Mouse (Mus musculus): Measurements from ENCODE around the gene Uggt1. TPM values are rescaled to one million over a fixed set of nuclear protein-coding genes. Genes with fewer than 3 reads are reported as not detected.
A peak's percentile ranks its signal among the peaks of the same experiment; 100 is the strongest.

Gene Uggt1
- polyA plus RNA-seq, 1 experiment from 2014 or later, result 56.1 TPM

DNA sequence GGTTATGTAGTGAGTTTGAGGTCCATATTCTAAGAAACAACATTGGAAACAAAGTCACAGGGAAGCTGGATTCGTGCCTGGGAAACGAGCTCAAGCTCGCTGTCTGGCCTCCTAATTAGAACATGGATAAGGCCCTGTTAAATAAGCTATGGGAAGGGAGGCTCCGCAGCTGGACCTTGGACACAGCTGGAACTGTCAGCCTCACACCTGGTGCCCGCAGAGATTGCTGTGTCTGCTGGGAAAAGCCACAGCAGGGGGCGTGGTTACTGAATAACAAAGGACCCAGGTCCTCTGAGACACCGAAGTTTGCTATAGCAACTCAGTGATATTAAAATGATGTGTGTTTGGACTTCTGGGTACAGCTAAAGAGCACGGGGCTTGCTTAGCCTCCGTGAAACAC is 6.9 kb upstream of the Uggt1 start:
- WGBS, result 11% methylated on average over 9 of the region's 9 CpGs
- Histone ChIP-seq H3K4me3 (ENCODE audit: low read length) (no peak overlapping the region), H3K27ac (ENCODE audit: low read length) (no peak overlapping the region), H3K4me2 (ENCODE audit: low read depth, low read length) (no peak overlapping the region), H3K9ac (ENCODE audit: low read length) (no peak overlapping the region), H3K36me3 (ENCODE audit: control insufficient read depth, insufficient read depth, low read length) (0 out of 2 replicates have a peak, but pooled peaks cover under 1% of the 10 kb centered on the region), H3K9me3 (ENCODE audit: control insufficient read depth, low read length) (peaks cover 2% of the 10 kb centered on the region), H3K27me3 (ENCODE audit: control insufficient read depth, insufficient read depth, low read depth, low read length) (peaks cover 3% of the 10 kb centered on the region; the same call in 1 of the 2 replicates), H3K4me1 (replicated peaks; ENCODE audit: control insufficient read depth, insufficient read depth, low read length) (no peaks in the 10 kb centered on the region; the same call in 1 of the 2 replicates)
- no peak for ATAC-seq (ENCODE audit: low read depth)

DNA sequence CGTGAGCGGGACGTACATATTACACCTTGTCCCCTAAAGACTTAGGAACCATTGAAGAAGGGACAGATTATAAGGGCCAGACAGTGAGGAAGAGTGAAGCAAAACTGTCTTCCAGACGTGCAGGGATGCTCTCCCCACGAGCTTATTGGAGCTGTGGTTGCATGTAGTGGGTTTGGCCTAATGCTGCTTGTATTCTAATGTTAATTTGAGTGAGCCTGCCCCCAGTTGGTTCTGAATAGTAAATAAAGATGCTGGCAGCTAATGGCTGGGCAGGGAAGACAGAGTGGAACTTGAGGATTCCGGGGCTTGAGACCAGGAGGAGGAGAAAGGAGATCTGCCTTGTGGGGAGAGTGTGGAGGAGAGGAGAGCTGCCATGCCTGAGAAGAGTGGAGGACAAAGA is 2.2 kb upstream of the Uggt1 start:
- Histone ChIP-seq H3K27me3 (ENCODE audit: control insufficient read depth, insufficient read depth, low read depth, low read length) (no peaks in the 10 kb centered on the region), H3K4me2 (ENCODE audit: low read depth, low read length) (no peak overlapping the region), H3K4me1 (replicated peaks; ENCODE audit: control insufficient read depth, insufficient read depth, low read length) (peaks cover 8% of the 10 kb centered on the region), H3K36me3 (ENCODE audit: control insufficient read depth, insufficient read depth, low read length) (no peaks in the 10 kb centered on the region), H3K9ac (ENCODE audit: low read length) (no peak overlapping the region), H3K4me3 (ENCODE audit: low read length) (no peak overlapping the region), H3K9me3 (ENCODE audit: control insufficient read depth, low read length) (no peaks in the 10 kb centered on the region), H3K27ac (ENCODE audit: low read length) (no peak overlapping the region)
- no peak for ATAC-seq (ENCODE audit: low read depth)
- WGBS, result 60% methylated on average over 6 of the region's 6 CpGs

DNA sequence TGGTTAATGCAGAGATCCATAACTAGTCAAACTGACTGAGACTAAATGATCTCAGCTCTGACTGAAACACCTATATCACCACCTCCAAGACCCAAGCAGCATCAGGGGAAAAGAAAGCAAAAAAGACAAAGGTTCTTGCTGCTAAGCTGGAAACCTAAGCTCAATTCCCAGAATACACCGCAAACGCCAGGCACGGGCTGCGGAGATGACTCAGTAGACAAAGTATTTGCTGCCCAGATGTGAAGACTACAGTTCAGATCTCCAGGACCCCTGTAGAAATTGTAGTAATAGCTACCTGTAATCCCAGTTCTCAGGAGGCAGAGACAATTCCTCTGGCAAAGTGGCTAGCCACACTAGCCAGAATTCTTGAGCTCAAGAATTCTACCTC is 302 bp upstream of the Uggt1 start:
- no peak overlapping the region; the same call in 1 of the 2 replicates for H3K9ac ChIP-seq (ENCODE audit: low read length)
- peak overlapping the region; percentile 78 for H3K4me2 ChIP-seq (ENCODE audit: low read depth, low read length)
- H3K4me3 ChIP-seq (ENCODE audit: low read length), result no peak overlapping the region
- no peak overlapping the region for H3K27ac ChIP-seq (ENCODE audit: low read length)
- ATAC-seq (ENCODE audit: low read depth), result no peak
- no peaks in the 10 kb centered on the region for H3K9me3 ChIP-seq (ENCODE audit: control insufficient read depth, low read length)
- no peaks in the 10 kb centered on the region for H3K27me3 ChIP-seq (ENCODE audit: control insufficient read depth, insufficient read depth, low read depth, low read length)
- 83% methylated on average over 4 of the region's 4 CpGs for WGBS
- H3K36me3 ChIP-seq (ENCODE audit: control insufficient read depth, insufficient read depth, low read length), result no peaks in the 10 kb centered on the region
- peaks cover 8% of the 10 kb centered on the region for H3K4me1 ChIP-seq (replicated peaks; ENCODE audit: control insufficient read depth, insufficient read depth, low read length)

DNA sequence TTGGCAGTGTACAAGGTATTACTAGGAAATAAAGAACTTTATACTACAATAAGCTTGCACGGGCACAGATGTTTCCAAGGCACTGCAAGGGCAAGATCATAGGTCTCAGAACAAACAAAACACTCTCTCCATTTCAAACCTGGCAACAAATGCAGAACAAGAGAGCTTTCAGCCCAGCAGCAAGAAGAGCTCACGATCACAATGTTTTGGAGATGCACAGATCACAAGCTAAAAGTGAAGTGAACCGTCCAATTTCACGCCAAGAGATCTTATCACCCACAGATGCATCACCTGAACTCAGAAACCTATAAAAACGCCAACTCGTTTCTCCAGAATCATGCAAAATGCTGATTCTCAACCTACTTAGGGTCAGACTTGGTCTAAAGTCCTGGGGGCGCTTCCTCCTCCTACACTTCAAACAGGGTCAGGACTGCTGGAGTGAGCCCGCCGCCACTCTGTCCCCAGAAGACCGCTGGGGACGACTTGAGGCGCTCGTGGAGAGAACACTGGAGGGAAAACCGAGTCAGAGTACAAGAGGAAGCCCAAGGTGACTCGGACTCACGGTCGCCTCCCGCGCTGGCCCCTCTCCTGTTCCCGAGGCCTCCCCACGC is 968 bp downstream of the Uggt1 start:
- peak overlapping the region; percentile 68 for H3K27ac ChIP-seq (ENCODE audit: low read length)
- WGBS, result 3% methylated on average over 16 of the region's 21 CpGs

DNA sequence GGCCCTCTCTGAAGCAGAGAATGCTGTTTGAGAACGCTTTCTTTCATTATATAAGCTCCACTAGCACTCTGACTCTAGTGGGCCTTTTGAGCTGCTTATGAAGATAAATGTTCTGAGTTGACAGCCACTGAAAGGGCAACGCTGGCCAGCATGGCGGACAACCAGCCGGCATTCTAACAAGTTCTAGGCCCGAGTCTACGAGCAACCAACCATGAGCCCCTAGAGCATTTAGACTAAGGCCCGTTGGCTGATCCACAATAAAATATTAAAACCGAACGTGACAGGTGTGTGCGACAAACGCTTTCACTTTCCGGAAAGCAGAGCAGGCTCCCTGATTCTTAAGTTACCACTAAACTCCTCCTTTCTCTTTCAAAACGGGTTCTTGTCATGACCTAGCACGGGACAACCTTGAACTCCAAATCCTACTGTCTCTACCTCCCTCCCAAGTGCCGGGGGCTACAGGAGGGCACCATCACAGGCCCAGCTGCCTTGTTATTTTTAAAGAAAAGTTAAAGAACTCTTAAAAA is 2.6 kb downstream of the Uggt1 start:
- no peak for ATAC-seq (ENCODE audit: low read depth)
- Histone ChIP-seq H3K4me2 (ENCODE audit: low read depth, low read length) (no peak overlapping the region), H3K9me3 (ENCODE audit: control insufficient read depth, low read length) (no peaks in the 10 kb centered on the region), H3K4me1 (replicated peaks; ENCODE audit: control insufficient read depth, insufficient read depth, low read length) (peaks cover 8% of the 10 kb centered on the region), H3K27me3 (ENCODE audit: control insufficient read depth, insufficient read depth, low read depth, low read length) (no peaks in the 10 kb centered on the region), H3K36me3 (ENCODE audit: control insufficient read depth, insufficient read depth, low read length) (no peaks in the 10 kb centered on the region), H3K27ac (ENCODE audit: low read length) (no peak overlapping the region), H3K4me3 (ENCODE audit: low read length) (no peak overlapping the region), H3K9ac (ENCODE audit: low read length) (no peak overlapping the region)
- 85% methylated on average over 15 of the region's 15 CpGs for WGBS

More for the DNA sequence above, 968 bp downstream of the Uggt1 start:
- peak; percentile 62 for ATAC-seq (ENCODE audit: low read depth)
- Histone ChIP-seq H3K4me3 (ENCODE audit: low read length) (peak overlapping the region; percentile 73), H3K9me3 (ENCODE audit: control insufficient read depth, low read length) (no peaks in the 10 kb centered on the region), H3K4me1 (replicated peaks; ENCODE audit: control insufficient read depth, insufficient read depth, low read length) (peaks cover 8% of the 10 kb centered on the region), H3K27me3 (ENCODE audit: control insufficient read depth, insufficient read depth, low read depth, low read length) (no peaks in the 10 kb centered on the region), H3K4me2 (ENCODE audit: low read depth, low read length) (peak overlapping the region; percentile 78), H3K9ac (ENCODE audit: low read length) (peak overlapping the region; percentile 80), H3K36me3 (ENCODE audit: control insufficient read depth, insufficient read depth, low read length) (no peaks in the 10 kb centered on the region)

DNA sequence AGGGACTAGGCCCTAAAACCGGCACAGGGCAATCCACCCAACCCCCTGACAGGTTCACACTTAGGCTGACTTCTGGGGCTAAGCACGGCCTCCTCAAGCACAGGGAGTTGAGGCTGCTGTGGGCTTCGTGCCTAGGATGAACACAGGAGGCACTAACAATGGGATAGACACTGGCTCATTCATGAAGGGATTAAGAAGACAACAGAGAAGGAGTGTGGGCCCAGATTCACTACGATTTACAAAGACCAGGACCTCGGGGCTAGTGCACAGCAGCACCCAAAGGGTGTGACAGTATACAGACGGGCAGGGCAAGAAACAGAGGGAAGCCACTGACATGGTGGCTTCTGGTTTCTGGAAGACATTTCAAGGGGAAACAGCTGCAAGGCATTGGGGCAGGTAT is 4.3 kb downstream of the Uggt1 start:
- no peaks in the 10 kb centered on the region for H3K27me3 ChIP-seq (ENCODE audit: control insufficient read depth, insufficient read depth, low read depth, low read length)
- no peaks in the 10 kb centered on the region for H3K9me3 ChIP-seq (ENCODE audit: control insufficient read depth, low read length)
- WGBS, result 65% methylated on average over 6 of the region's 6 CpGs
- H3K27ac ChIP-seq (ENCODE audit: low read length), result no peak overlapping the region
- H3K9ac ChIP-seq (ENCODE audit: low read length), result no peak overlapping the region
- ATAC-seq (ENCODE audit: low read depth), result no peak
- H3K36me3 ChIP-seq (ENCODE audit: control insufficient read depth, insufficient read depth, low read length), result no peaks in the 10 kb centered on the region
- peaks cover 8% of the 10 kb centered on the region for H3K4me1 ChIP-seq (replicated peaks; ENCODE audit: control insufficient read depth, insufficient read depth, low read length)
- H3K4me2 ChIP-seq (ENCODE audit: low read depth, low read length), result no peak overlapping the region
- H3K4me3 ChIP-seq (ENCODE audit: low read length), result no peak overlapping the region

DNA sequence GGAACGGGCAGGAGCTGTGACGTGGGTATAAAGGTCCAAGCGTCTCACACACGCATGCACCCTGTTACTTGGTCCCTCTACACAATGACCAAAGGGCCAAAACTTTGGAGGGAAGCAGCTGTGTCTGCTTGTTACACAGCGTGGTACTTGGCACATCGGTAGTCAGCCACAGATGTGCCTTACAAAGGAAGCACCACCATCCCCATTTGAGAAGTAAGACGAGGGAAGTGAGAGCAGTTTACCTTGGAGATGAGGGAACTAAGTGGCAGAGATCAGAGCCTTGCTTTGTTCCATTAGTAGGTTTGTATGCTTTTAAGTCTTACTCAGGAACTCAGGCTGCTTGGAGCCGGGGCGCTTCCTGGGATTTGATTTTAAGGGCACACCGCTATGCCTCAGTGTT is 5.1 kb downstream of the Uggt1 start:
- WGBS, result 86% methylated on average over 10 of the region's 10 CpGs
- Histone ChIP-seq H3K4me2 (ENCODE audit: low read depth, low read length) (no peak overlapping the region), H3K4me3 (ENCODE audit: low read length) (no peak overlapping the region), H3K27me3 (ENCODE audit: control insufficient read depth, insufficient read depth, low read depth, low read length) (no peaks in the 10 kb centered on the region), H3K9me3 (ENCODE audit: control insufficient read depth, low read length) (no peaks in the 10 kb centered on the region), H3K9ac (ENCODE audit: low read length) (no peak overlapping the region), H3K27ac (ENCODE audit: low read length) (no peak overlapping the region), H3K4me1 (replicated peaks; ENCODE audit: control insufficient read depth, insufficient read depth, low read length) (peaks cover 8% of the 10 kb centered on the region), H3K36me3 (ENCODE audit: control insufficient read depth, insufficient read depth, low read length) (peaks cover 2% of the 10 kb centered on the region)
- no peak for ATAC-seq (ENCODE audit: low read depth)

DNA sequence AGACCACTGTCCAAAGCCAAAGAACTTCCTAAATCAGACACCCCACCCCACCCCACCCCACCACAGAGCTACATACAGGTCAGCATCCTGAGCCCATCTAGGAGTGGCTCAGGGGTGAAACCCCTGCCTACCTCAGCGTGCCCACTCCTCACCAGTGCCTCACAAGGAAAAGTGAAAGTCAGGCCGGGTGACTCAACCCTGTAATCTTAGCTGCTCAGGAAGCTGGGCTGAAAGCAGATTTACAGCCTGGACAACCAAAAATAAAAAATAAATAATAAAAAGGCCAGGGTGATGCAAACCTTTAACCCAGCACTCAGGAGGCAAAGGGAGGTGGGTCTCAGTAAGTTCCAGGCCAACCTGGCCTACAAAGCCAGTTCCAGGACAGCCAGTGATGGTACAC is 8.7 kb downstream of the Uggt1 start:
- no peak overlapping the region for H3K4me2 ChIP-seq (ENCODE audit: low read depth, low read length)
- H3K4me3 ChIP-seq (ENCODE audit: low read length), result no peak overlapping the region
- WGBS, result 80% methylated on average over 2 of the region's 2 CpGs
- H3K27me3 ChIP-seq (ENCODE audit: control insufficient read depth, insufficient read depth, low read depth, low read length), result no peaks in the 10 kb centered on the region
- ATAC-seq (ENCODE audit: low read depth), result no peak
- no peaks in the 10 kb centered on the region for H3K9me3 ChIP-seq (ENCODE audit: control insufficient read depth, low read length)
- H3K27ac ChIP-seq (ENCODE audit: low read length), result no peak overlapping the region
- H3K36me3 ChIP-seq (ENCODE audit: control insufficient read depth, insufficient read depth, low read length), result peaks cover 12% of the 10 kb centered on the region
- no peak overlapping the region for H3K9ac ChIP-seq (ENCODE audit: low read length)
- H3K4me1 ChIP-seq (replicated peaks; ENCODE audit: control insufficient read depth, insufficient read depth, low read length), result no peaks in the 10 kb centered on the region

DNA sequence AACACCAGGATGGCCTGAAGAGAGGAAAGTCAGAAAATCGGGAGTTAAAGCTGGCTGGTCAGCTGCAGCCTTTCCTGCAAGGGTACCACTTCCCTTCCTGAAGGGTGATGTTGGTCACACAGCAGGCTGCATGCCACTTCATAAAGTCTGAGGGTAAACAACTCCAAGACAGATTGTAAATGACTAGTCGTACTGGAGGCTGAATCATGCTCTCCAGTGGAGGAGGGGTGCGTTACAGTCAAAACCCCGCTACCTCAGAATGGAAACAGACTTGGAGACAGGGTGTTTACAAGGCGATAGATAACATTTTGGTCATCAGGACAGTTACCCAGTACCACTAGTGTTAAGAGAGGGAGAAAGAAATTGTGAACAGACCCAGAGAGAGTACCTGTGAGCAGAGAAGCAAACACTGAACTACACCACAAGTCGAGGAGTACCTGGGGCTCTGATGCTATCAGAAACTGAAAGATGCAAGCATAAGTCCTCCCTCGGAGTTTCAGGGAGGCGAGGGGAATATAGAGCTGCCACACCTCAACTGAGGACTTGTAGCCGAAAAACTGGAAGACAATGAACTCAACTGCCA is 9.4 kb downstream of the Uggt1 start:
- Histone ChIP-seq H3K27me3 (ENCODE audit: control insufficient read depth, insufficient read depth, low read depth, low read length) (no peaks in the 10 kb centered on the region), H3K9ac (ENCODE audit: low read length) (no peak overlapping the region), H3K27ac (ENCODE audit: low read length) (no peak overlapping the region), H3K4me2 (ENCODE audit: low read depth, low read length) (no peak overlapping the region), H3K4me3 (ENCODE audit: low read length) (no peak overlapping the region), H3K36me3 (ENCODE audit: control insufficient read depth, insufficient read depth, low read length) (peaks cover 12% of the 10 kb centered on the region), H3K4me1 (replicated peaks; ENCODE audit: control insufficient read depth, insufficient read depth, low read length) (no peaks in the 10 kb centered on the region), H3K9me3 (ENCODE audit: control insufficient read depth, low read length) (no peaks in the 10 kb centered on the region)
- WGBS, result 71% methylated on average over 9 of the region's 9 CpGs
- no peak for ATAC-seq (ENCODE audit: low read depth)
